Mouse (Mus musculus) midbrain, embryonic 12.5 days (tissue): ENCODE measurements around the gene Rnf13. TPM values are rescaled to one million over a fixed set of nuclear protein-coding genes. Genes with fewer than 3 reads are reported as not detected.

Experiments used
- ATAC-seq: fragments of 200-750 bp; cut with Nextera tagmentation; 2 replicates; pipeline ENCODE4 v1.8.0; 2017; ENCODE audit warnings: low read depth, moderate TSS enrichment, moderate library complexity; ENCODE audit not compliant: low FRiP score
- H3K27ac ChIP-seq: fragments of 300-500 bp; sonication (generic); replicated peaks from 2 replicates; pipeline ENCODE4 v1.5.1; 2016; ENCODE audit warnings: mild to moderate bottlenecking
- H3K27me3 ChIP-seq: fragments of 300-500 bp; sonication (generic); 2 replicates; pipeline ENCODE4 v1.6.1; 2016; ENCODE audit warnings: mild to moderate bottlenecking
- H3K36me3 ChIP-seq: fragments of 300-500 bp; sonication (generic); 2 replicates; pipeline ENCODE4 v1.6.1; 2016
- H3K4me1 ChIP-seq: fragments of 300-500 bp; sonication (generic); 2 replicates; pipeline ENCODE4 v1.6.1; 2016
- H3K4me2 ChIP-seq: fragments of 300-500 bp; sonication (generic); replicated peaks from 2 replicates; pipeline ENCODE4 v1.6.1; 2016; ENCODE audit warnings: mild to moderate bottlenecking, moderate library complexity
- H3K4me3 ChIP-seq: fragments of 300-500 bp; sonication (generic); 2 replicates; pipeline ENCODE4 v1.5.1; 2016; ENCODE audit warnings: mild to moderate bottlenecking
- H3K9ac ChIP-seq: fragments of 300-500 bp; sonication (generic); replicated peaks from 2 replicates; pipeline ENCODE4 v1.6.1; 2016; ENCODE audit warnings: mild to moderate bottlenecking, moderate library complexity
- H3K9me3 ChIP-seq: fragments of 300-500 bp; sonication (generic); 2 replicates; pipeline ENCODE4 v1.6.1; 2016; ENCODE audit warnings: mild to moderate bottlenecking
- WGBS: fragments of 180-500 bp; shearing (Covaris S2); methylation state at CpG from one replicate; pipeline ENCODE4 v1.1.7; 2016; 5-methylcytosine and 5-hydroxymethylcytosine counted together
- polyA plus RNA-seq: library from polyadenylated mRNA; unstranded; fragments of >200 nt; fragmentation: Nextera tagmentation; extraction: Ambion mirVana; gene quantifications from 2 replicates; pipeline ENCODE4 v1.2.1, GENCODE M21; 2016

Rnf13 gene
- polyA plus RNA-seq, 1 experiment from 2014 or later, result 60.5 TPM

DNA sequence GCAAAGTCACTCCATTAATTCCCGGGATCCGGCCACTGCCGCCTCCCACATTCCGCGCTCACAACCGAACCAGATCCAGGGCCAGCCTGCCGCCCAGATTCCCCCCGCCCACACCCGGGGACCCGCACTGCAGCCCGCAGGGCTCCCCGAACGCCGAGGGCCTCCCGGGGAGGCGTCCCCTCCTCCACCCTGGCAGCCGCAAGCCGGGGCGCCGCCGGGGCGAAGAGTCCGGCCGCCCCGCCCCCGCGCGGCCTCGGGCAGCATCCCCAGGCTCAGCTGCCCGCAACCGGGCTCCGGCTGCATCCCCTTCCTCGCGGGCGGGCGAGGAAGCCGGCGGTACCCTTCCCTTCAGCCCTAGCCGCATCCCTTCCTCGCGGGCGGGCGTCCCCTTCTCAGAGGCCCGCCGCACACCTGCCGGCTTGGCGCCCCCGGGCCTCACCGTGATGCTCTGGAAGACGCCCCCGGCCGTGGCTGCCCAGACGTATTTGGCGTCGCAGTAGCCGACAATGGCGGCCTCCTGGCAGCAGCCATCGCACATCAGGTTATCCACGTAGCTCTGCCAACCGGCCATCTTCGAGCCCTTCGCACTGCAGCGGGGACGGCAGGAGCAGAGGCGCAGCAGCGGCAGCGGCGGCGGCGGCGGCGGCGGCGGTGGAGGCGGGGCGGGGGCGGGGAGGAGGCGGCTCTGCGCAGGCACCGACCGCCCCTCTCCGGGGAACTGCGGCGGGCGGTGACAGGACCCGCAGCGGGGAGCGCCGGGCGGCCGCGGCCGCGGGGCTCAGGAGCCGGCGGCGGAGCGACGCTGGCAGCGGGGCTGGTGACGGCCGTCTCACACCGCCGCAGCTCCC lies 111.3 kb downstream of the Rnf13 start:
- H3K4me2 ChIP-seq, result peak overlapping the region; percentile 65
- peak overlapping the region; percentile 99 for H3K27ac ChIP-seq
- ATAC-seq, result peak; percentile 89
- under 1% methylated on average over 76 of the region's 104 CpGs for WGBS
- H3K4me1 ChIP-seq, result peaks cover 12% of the 10 kb centered on the region
- peak overlapping the region; percentile 97 for H3K9ac ChIP-seq
- H3K27me3 ChIP-seq, result no peaks in the 10 kb centered on the region
- no peaks in the 10 kb centered on the region for H3K9me3 ChIP-seq
- H3K36me3 ChIP-seq, result peaks cover 21% of the 10 kb centered on the region
- H3K4me3 ChIP-seq, result peak overlapping the region; percentile 78

DNA sequence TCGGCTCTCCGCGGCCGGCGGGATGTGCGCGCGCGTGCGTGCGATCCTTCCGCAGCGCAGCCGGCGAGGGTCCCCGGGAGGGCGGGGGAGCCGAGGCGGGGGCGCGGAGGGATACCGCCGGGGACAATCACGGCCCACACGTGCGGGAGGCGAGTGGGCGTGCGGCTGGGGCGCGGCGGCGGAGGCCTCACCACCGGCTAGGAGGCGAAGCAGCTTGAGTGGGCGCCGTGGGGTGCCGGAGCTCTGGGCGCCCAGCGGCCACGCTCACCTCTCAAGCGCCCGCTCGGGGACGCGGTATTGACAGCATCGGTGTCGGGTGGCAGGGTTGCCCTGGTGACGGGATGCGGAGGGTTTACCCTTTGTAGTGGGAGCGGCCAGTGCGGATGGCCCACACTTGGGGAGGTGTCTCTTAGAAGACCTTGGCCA lies 111.9 kb downstream of the Rnf13 start, which contains the start of gene Pfn2:
Gene Pfn2, minus strand, starts transcription at position 320 of the 426 bp plus-strand sequence.
- peak within 1 kb of the TSS; percentile 97 for H3K9ac ChIP-seq
- H3K9me3 ChIP-seq, result no peaks in the 10 kb centered on the region
- WGBS, result under 1% methylated on average over 48 of the region's 52 CpGs
- peak within 1 kb of the TSS; percentile 65 for H3K4me2 ChIP-seq
- ATAC-seq, result peak; percentile 85
- H3K27ac ChIP-seq, result peak within 1 kb of the TSS; percentile 99
- H3K36me3 ChIP-seq, result peaks cover 15% of the 10 kb centered on the region
- peak within 1 kb of the TSS; percentile 78 for H3K4me3 ChIP-seq
- peaks cover 12% of the 10 kb centered on the region for H3K4me1 ChIP-seq
- H3K27me3 ChIP-seq, result no peaks in the 10 kb centered on the region

DNA sequence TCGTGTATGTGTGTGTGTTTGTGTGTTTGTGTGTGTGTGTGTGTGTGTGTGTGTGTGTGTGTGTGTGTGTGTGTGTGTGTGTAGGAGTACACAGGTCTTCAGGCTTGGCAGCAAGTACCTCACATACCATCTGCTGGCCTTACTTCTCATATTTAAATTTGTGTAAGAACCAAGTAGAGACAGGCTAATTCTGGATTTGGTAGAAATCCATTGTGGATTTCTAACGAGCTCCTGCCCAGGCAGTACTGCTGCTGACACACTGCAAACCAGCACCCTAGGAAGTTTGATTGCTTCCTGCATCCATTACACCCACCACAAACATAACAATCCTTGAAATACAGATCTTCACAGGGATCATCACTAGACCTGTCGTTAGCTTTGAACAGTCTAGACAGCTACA lies 147.1 kb downstream of the Rnf13 start:
- 81% methylated on average over 3 of the region's 3 CpGs for WGBS
- H3K36me3 ChIP-seq, result no peaks in the 10 kb centered on the region
- H3K4me1 ChIP-seq, result no peaks in the 10 kb centered on the region
- no peak overlapping the region for H3K27ac ChIP-seq
- H3K4me2 ChIP-seq, result no peak overlapping the region
- H3K9ac ChIP-seq, result no peak overlapping the region
- no peaks in the 10 kb centered on the region for H3K27me3 ChIP-seq
- no peak for ATAC-seq
- H3K4me3 ChIP-seq, result no peak overlapping the region
- H3K9me3 ChIP-seq, result no peaks in the 10 kb centered on the region

Other genes with a start within 250 kb of the Rnf13 start
- 10.4 and 11.7 TPM in 2 replicates for gene Wwtr1, start 160.2 kb upstream of the Rnf13 start, polyA plus RNA-seq
- 81.2 and 89.5 TPM in 2 replicates for gene Commd2, start 84.3 kb upstream of the Rnf13 start, polyA plus RNA-seq
- 0.14 TPM in 1 of 2 replicates, not detected in the other for gene Ankub1, start 43.3 kb upstream of the Rnf13 start, polyA plus RNA-seq
- gene Pfn2, start 112.0 kb downstream of the Rnf13 start, polyA plus RNA-seq, result 349 and 369 TPM in 2 replicates